Mouse (Mus musculus) lung, adult 2 months (tissue): ENCODE measurements at regions not wholly inside any gene's neighbourhood (a gene's known extent, or its start where the extent isn't known, plus 50 kb on each side); places are given as distances from the start of the nearest gene placed in this dataset.

Experiments
- CTCF ChIP-seq: fragments of 200-500 bp; IDR thresholded peaks from 2 replicates; pipeline ENCODE4 v1.5.1; 2011; ENCODE audit warnings: mild to moderate bottlenecking, low read length, control low read depth; ENCODE audit not compliant: insufficient read depth
- POLR2A ChIP-seq: fragments of 200-500 bp; IDR thresholded peaks from 2 replicates; pipeline ENCODE4 v1.6.1; 2011; ENCODE audit warnings: low read depth, mild to moderate bottlenecking, control low read depth, low read length, borderline replicate concordance; ENCODE audit errors: extremely low read depth

GRCm38 (mm10) chr7:113106731-113107130 is 100.5 kb upstream of the Arntl start:
- TF ChIP-seq CTCF (no peak), POLR2A (no peak)
